Mouse (Mus musculus): ENCODE results near the gene Rpl3l. TPM values are rescaled to one million over a fixed set of nuclear protein-coding genes. Genes with fewer than 3 reads are reported as not detected.
A peak's percentile ranks its signal among the peaks of the same experiment; 100 is the strongest.

Rpl3l gene
- total RNA-seq, 4 experiments from 2014 or later: 389 to 453 (median 417) TPM

DNA sequence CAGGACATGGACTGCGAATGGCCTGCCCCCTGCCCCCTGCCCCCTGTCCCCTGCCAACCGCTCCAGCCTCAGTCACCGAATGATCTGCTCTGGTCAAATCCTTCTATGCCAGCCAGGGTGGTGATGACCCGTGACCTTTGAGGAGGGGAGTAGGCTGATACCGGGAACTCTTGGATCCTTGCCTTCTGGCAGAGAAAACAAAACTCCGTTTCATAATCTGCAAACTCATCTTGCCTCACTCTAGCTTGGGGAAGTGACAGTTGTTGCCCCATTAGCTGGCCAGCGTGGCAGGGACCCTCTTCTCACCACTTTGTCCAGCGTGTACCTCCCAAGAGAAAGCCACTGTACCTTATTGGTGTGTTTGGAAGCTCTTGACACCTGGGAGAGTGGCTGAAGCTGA, 14.7 kb downstream of the Rpl3l start:
- no peak for DNase-seq (ENCODE audit: low spot score)

DNA sequence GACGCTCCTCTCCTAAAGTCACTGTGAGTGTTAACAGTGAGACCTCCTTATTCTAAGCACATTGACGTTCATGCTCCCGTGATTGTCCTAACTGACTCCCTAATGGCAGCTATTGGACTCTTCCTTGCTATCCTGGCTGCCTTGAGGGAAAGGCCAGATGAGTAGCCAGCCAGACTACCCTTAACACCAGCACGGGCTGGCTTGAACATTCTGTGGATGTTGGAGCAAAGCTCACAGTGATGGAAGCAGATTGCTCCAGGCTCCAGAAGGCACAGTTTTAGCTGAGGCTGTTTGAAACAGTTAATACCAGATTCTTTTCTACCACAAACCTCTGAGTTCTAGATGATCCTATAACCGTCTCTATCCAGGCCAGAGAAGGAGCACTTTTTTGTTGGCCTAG, 16.3 kb downstream of the Rpl3l start:
- no peak for DNase-seq (ENCODE audit: low spot score)

DNA sequence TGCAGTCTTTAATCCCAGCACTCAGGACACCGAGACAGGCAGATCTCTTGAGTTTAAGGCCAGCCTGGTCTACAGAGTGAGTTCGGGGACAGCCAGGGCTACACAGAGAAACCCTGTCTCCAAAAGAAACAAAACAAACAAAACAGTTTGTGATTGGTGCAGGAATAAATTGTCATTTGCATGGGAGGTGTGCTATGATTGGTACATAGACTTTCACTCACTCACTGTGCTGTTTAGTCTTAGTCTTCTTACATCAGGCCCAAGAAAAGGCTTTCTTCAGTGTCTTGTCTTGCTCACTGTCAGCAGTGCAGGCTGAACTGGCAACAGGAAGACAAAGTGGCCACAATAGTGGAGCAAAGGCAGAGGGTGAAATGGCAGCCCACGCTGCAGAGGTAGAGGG, 16.8 kb downstream of the Rpl3l start:
- no peak for DNase-seq (ENCODE audit: low spot score)

DNA sequence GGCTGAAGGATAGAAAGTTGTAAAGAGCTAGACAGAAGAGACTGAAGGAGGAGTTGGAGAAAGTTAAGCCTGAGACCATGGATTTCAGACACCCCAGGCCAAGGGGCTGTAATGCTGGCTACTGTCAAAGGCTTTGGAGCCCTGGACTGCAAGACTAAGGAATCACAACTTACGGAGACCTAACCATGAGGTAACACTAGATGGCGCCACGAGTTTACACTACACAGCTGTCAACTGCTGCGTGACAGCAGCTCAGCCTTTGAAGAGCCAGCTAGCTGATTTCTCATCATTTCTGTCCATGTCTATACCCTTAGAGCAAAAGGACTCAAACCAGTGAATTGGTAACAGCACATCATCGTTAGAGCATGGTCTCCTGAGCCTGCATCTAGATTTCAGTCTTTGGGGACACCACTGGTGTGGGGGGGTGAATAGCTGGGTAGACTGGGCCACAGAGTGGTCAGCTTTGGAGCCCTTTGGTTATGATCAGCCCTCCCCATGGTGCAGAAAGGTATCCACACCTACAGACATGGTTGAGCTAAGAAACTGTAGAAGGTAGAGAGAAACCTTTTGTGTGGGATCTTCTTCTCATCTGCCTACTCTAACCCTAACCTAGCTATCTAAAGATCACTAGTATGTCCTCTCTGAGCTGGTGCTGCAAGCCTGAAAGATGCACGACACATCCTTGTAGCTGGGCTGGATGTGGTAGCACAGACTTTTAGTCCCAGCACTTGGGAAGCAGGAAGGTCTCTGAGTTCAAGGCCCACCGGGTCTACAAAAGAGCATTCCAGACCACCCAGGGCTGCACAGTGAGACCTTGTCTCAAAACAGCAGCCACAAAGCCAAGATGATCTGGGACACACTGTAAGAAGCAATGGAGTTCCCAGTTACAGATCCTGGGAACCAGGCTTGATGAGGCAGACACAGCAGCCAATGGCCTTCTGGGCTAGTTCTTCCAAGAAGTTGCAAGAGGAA, 18.2 kb downstream of the Rpl3l start:
- DNase-seq (ENCODE audit: low spot score): peak; percentile 82

DNA sequence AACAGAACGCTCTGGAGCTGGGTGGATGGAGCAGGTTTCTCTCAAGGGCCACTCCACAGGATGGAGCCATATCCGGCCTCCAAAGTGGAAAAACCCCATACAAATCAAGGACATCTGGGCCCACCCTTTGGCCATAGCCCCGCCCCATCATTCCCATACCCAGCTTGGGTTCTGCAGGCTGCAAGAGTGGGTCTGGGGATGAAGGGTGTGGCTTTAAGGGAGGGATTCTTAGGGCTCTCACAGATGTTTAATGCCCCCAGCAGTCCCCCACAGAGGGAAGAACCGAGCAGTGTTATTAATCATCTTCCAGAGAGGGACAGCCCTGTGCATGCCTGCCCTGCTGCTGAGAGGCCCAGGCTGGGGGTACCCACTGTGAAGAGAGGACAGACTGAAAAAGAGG, 19.4 kb downstream of the Rpl3l start:
- DNase-seq (ENCODE audit: low spot score): no peak

DNA sequence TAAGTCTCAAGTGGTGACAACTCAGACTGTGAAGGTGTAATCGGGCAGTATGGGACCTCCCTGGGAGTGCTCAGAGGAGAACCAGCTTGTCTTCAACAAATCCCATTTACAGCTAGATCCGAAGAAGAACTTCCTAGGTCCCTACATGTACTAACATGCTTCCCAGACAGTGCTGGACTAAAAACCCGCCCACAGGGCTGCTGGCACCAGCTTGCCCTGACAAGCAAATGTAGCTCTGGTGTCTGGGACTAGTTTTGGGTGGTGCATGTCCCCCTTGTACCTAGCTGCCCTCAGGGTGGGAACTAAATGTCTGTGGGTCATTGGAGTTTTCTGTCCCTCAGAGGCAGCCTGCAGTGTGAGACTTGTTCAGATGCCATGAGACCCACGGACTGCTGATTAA, 23.9 kb downstream of the Rpl3l start:
- DNase-seq (ENCODE audit: low spot score): no peak

DNA sequence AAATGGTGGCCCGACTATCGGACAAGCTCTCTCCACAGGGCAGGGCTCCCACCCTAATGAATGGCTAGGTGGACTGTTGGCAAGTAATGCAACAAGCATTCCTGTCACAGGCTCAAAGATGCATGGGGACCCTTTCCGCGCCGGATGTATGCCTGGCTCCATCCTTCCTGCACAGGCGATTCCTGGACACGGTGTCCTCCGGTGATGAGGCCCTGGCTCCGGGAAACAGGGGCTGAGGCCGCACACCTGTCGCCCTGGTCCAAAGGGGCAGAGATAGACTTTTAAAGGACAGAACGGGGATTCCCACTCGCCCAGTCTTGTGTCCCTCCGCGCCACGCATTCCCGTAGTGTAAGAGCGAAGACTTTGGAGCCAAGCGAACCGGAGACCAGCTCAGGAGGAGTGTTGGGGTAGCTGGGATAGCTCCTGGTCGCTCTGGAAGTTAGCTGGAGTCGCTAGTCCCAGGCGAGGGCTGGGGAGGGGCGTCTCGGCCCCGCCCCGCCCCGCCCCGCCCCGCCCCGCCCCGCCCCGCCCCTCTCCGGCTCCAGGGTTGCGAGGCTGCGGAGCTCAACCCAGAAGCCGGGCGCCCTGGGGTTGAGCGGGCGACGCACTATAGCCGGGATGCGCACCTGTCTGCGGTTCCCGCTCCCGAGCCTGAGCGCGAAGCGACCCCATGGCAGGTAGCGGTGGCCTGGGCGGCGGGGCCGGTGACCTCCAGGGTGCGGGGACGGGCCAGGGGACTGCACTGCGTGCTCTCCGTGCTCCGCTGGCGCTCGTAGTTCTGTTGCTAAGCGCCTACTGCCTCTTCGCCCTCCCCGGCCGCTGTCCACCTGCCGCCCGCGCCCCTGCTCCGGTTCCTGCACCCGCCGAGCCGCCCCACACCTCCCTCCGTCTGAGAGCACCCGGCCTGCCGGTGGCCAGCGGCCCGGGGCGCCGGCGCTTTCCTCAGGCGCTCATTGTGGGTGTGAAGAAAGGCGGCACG, 25.1 kb downstream of the Rpl3l start, which contains the start of gene Hs3st6:
TSS of gene Hs3st6 (plus strand) at position 574 of the 980 bp plus-strand sequence.
- DNase-seq (ENCODE audit: low spot score): no peak

DNA sequence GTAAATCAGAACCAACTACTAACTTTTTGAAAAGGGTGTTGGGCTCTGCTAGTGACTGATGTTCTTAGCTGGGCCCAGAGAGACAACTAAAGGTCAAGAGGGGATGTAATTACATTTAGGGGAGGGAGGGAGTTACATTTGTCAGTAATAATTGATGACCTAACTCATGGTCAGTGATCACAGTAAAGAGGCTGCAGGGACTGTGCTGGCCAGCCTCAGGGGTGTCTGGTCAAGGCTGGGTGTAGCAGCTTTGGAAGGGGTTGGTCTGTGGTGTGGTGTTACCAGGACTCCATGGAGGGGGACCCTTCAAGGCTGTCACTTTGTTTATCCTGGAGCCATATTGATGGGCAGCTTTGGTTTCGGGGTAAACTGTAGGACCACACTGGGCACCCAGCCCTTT, 29.8 kb downstream of the Rpl3l start:
- DNase-seq (ENCODE audit: low spot score): no peak

DNA sequence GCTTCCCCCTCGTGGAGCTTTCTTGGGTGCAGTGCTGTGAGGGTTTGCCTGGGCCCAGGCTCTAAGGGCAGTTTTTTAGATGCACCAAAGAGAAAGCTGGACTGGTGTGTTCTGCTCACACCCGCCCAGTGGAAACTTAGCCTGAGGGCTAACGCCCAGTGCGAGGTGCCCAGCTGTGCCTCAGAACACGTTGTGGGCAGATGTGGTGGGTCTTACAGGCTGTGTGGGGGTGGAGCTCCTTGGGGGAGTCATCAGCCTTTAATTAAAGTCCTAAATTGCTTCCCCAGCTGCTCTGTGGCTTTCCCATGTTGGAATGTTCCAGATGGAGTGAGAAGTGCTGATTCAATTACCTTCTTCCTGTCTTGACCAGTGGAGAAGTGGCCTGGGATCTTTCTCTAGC, 33.5 kb downstream of the Rpl3l start:
- DNase-seq (ENCODE audit: low spot score): no peak

DNA sequence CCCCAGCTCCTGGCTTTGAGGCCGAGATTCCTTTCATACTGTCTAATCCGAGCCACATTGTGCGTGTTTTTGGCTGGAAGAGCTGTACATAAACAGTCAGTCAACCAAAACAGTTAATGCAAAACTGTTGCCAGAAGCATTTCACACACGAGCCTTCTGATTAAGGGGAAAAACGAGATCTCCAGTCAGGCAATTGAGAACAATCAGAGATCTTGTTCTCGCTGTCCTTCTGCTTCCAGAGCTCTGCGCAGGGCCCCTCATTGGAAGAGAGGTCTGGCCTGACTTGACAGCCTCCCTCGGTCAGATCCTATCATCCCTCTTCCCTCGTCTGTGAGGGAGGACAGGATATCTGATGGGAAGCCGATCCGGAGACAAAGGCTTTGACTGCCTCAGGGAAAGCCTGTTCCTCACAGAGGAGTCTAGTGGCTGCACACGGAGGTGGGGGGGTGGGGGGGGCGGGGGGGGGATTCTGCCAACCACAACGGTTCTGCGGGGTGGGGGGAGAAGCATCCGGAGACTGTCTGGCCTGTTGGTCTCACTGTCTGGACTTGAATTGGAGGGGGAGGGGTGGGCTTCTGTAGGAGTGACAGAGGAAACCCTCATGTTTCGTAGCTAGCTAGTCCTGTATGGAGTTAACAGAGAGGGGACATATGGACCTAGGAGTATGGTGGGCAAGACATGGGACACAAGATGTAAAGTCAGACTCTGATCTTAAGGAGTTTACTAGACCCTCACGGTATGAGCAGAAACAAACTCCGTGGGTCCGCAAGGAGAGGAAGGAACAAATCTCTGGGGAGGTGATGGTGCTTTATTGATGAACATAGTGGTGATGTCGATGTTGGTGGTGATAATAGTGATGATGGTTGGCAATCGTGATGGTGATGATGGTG, 37.6 kb downstream of the Rpl3l start:
- DNase-seq (ENCODE audit: low spot score): no peak

DNA sequence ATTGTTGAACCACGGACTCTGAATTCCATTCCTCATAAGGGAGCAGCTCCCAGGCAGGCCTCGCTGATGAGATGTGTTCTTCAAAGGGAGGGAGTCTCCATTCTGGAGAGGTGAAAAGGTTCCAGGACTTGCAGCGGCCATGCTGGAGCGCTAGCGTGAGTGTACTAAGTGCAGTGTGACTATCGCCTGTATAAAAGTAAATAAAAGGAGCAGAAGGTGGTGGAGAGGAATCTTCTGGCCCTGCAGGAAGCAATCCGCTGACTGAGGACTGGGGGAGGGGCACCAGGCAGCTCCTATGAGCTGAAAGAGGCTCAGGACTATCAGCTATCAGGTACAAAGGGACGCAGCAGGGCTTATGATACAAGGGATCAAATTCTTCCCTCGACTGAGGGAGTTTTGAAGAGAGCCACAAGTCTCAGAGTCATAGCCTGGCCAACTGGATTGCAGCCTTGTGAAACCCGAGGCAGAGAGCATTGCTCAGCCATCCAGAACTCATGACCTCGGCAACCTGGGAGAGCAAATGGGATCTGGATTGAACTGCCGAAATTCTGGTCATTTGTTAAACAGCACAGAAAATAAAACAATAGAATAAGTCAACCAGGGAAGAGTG, 38.8 kb downstream of the Rpl3l start:
- no peak for DNase-seq (ENCODE audit: low spot score)

DNA sequence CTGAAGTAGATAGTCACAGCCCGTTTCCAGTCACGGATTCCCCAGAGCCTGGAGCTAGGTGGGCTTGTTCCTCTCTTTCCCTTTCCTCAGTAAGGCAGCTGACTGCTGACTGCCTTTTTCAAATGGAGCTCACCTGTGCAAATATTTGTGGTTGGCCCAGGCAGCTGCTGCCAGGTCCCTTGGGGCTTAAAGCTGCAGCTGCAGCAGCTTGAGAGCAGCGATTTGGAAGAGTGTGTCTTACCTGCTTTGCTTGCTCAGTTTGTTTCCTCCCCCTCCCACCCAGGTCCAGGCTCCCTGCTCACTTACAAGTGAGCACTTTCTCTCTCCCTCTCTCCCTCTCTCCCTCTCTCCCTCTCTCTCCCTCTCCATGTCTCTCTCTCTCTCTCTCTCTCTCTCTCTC, 41.5 kb downstream of the Rpl3l start:
- no peak for DNase-seq (ENCODE audit: low spot score)

DNA sequence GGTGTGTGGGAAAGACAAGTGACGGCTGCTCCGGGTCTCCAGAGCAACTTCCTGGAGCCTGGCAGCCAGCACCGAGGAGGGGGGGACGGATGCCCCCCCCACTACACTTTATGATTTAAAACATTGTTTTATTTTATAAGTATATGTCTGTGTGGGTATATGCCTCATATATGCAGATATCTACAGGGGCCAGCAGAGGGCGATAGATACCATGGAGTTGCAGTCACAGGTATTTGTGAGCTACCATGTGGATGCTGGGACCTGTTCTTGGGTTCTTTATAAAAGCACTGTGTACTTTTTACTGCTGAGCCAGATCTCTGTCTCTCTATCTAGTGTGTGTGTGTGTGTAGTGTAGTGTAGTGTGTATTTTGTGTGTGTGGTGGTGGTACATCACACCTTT, 45.6 kb downstream of the Rpl3l start:
- no peak for DNase-seq (ENCODE audit: low spot score)

DNA sequence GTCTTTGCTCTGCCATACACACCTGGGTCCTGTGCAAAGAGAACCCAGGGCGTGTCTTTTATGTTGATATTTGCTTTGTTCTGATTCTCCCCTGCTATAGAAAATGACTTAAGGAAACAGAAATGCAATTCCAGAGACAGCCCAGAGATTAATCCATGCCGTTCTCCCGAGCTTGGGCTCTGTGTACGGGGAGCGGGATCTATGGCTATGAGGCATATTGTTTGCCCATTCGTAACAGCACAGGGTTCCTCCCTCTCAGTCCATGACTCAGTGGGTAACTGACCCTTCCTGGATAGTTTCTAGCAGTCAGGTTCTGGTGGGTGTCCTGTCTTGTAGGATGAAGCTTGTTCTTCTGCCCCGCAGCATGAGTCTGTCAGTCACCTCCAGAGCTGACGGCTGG, 47.6 kb downstream of the Rpl3l start:
- no peak for DNase-seq (ENCODE audit: low spot score)

DNA sequence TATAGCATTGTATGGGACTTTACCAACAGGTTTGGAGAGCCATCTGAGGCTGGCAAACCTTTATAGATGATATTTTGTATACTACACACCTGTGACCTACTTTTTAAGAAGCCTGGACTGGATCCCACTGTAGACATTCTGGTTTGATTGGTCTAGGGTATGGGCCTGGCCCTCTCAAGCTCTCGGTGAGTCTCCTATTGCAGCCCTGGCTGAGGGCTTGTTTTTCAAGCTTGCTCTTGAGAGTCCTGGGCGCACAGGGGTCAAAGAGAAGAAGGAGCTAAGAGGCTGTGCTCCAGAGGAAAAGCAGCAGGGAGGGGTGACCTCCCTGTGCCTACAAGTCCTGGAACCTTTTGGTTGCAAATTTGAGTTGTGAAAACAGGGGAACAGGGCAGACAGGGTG, 49.5 kb downstream of the Rpl3l start:
- DNase-seq (ENCODE audit: low spot score): no peak

DNA sequence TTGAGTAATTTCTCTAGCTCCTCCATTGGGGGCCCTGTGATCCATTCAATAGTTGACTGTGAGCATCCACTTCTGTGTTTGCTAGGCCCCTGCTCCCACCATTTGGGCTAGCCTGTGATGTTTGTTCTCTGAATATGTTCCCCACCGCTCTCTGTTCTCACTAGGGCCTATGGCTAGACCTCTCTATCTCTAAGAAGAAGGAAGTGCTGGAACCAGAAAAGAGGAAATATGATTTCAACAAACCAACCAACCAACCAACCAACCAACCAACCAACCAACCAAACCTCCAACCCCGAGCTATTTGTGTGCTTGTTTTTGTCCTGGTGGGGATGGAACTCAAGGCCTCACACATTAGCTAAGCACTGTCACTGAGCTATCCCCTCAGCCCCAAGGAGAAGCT, 53.2 kb downstream of the Rpl3l start:
- no peak for DNase-seq (ENCODE audit: low spot score)

Other genes with a start within 250 kb of the Rpl3l start
- gene Mlst8, start 248.7 kb upstream of the Rpl3l start, total RNA-seq (2022): 10 to 100 TPM; 10.5 to 11.8 (median 11.0) TPM
- gene Caskin1, start 239.2 kb upstream of the Rpl3l start, total RNA-seq (2022): under 1 TPM; 0.16 to 0.23 (median 0.19) TPM
- 10 to 100 TPM; 37.0 to 50.9 (median 42.7) TPM for gene Traf7, start 199.9 kb upstream of the Rpl3l start, total RNA-seq (2022)
- gene Rab26, start 193.6 kb upstream of the Rpl3l start, total RNA-seq (2022): under 1 TPM in 3 of 4 experiments, not detected in 1; 0.23 to 0.50 (median 0.25) TPM
- gene Pkd1, start 178.0 kb upstream of the Rpl3l start, total RNA-seq (2022): 10 to 100 TPM; 27.8 to 43.0 (median 34.9) TPM
- gene Tsc2, start 95.2 kb upstream of the Rpl3l start, total RNA-seq (2022): 100 to 1,000 TPM; 123 to 135 (median 133) TPM
- gene Nthl1, start 95.1 kb upstream of the Rpl3l start, total RNA-seq (2022): 1 to 10 TPM; 2.6 to 3.5 (median 2.8) TPM
- gene Slc9a3r2, start 77.5 kb upstream of the Rpl3l start, total RNA-seq (2022): 100 to 1,000 TPM in 2 of 4 experiments, 10 to 100 TPM in 2; 87.7 to 110 (median 101) TPM
- not detected for gene Npw, start 69.4 kb upstream of the Rpl3l start, total RNA-seq (2022)
- gene Zfp598, start 58.1 kb upstream of the Rpl3l start, total RNA-seq (2022): 10 to 100 TPM; 14.3 to 17.0 (median 15.9) TPM
- gene Syngr3, start 37.9 kb upstream of the Rpl3l start, total RNA-seq (2022): under 1 TPM in 2 of 4 experiments, not detected in 2; 0.14 to 0.24 TPM
- gene Gfer, start 31.7 kb upstream of the Rpl3l start, total RNA-seq (2022): 10 to 100 TPM; 20.0 to 22.2 (median 21.1) TPM
- gene Noxo1, start 31.6 kb upstream of the Rpl3l start, total RNA-seq (2022): under 1 TPM; 0.49 to 0.84 (median 0.58) TPM
- 10 to 100 TPM; 14.4 to 21.6 (median 17.3) TPM for gene Tbl3, start 20.2 kb upstream of the Rpl3l start, total RNA-seq (2022)
- under 1 TPM in 1 of 4 experiments, not detected in 3; 0.23 TPM for gene Rnf151, start 9.8 kb upstream of the Rpl3l start, total RNA-seq (2022)
- 100 to 1,000 TPM; 631 to 768 (median 679) TPM for gene Rps2, start 9.7 kb upstream of the Rpl3l start, total RNA-seq (2022)
- 1,000 to 10,000 TPM in 1 of 4 experiments, 100 to 1,000 TPM in 3; 975 to 1,073 (median 990) TPM for gene Ndufb10, start 3.3 kb upstream of the Rpl3l start, total RNA-seq (2022)
- 100 to 1,000 TPM; 172 to 208 (median 186) TPM for gene Msrb1, start 8.8 kb downstream of the Rpl3l start, total RNA-seq (2022)
- gene Hs3st6, start 25.2 kb downstream of the Rpl3l start, total RNA-seq (2022): not detected
- gene Meiob, start 76.5 kb downstream of the Rpl3l start, total RNA-seq (2022): under 1 TPM in 1 of 4 experiments, not detected in 3; 0.19 TPM
- gene Hagh, start 112.3 kb downstream of the Rpl3l start, total RNA-seq (2022): 10 to 100 TPM; 78.0 to 97.5 (median 87.2) TPM
- 10 to 100 TPM; 85.1 to 94.4 (median 88.7) TPM for gene Fahd1, start 122.5 kb downstream of the Rpl3l start, total RNA-seq (2022)
- gene Igfals, start 138.2 kb downstream of the Rpl3l start, total RNA-seq (2022): 10 to 100 TPM in 2 of 4 experiments, 1 to 10 TPM in 2; 7.8 to 14.5 (median 11.1) TPM
- 10 to 100 TPM; 17.2 to 20.1 (median 19.2) TPM for gene Nubp2, start 158.5 kb downstream of the Rpl3l start, total RNA-seq (2022)
- gene Spsb3, start 158.8 kb downstream of the Rpl3l start, total RNA-seq (2022): 10 to 100 TPM; 25.8 to 29.3 (median 27.7) TPM
- 10 to 100 TPM; 19.4 to 23.5 (median 21.1) TPM for gene Eme2, start 167.3 kb downstream of the Rpl3l start, total RNA-seq (2022)
- 100 to 1,000 TPM in 2 of 4 experiments, 10 to 100 TPM in 2; 88.8 to 125 (median 109) TPM for gene Mrps34, start 167.3 kb downstream of the Rpl3l start, total RNA-seq (2022)
- gene Nme3, start 168.7 kb downstream of the Rpl3l start, total RNA-seq (2022): 10 to 100 TPM; 29.0 to 31.4 (median 29.5) TPM
- 10 to 100 TPM; 55.0 to 69.0 (median 62.5) TPM for gene Mapk8ip3, start 209.2 kb downstream of the Rpl3l start, total RNA-seq (2022)
- gene Jpt2, start 232.9 kb downstream of the Rpl3l start, total RNA-seq (2022): 10 to 100 TPM in 2 of 4 experiments, 1 to 10 TPM in 2; 6.4 to 12.8 (median 9.6) TPM

Measured in heart, adult 8-10 months (tissue).